Mouse (Mus musculus) urinary bladder, postnatal 36 days (tissue): ENCODE results near the gene Kif2b.

Experiments
- DNase-seq, 2 experiments: peaks; one replicate each; pipeline ENCODE4 v3.0.0; 2022; ENCODE audit warnings: low spot score in 2 of 2, mixed read lengths in 1 of 2

Kif2b gene

GRCm38 (mm10) chr11:91577317-91577716 lies at the start of gene Kif2b:
Kif2b (minus strand) TSS chr11:91577558.
- no peak for DNase-seq

- DNase-seq: no peak
Observed at GRCm38 (mm10) chr11:91593088-91593487, 15.7 kb upstream of the Kif2b start.

GRCm38 (mm10) chr11:91576856-91577255 lies 502 bp downstream of the Kif2b start:
- DNase-seq: no peak

GRCm38 (mm10) chr11:91575406-91575805 lies 2.0 kb downstream of the Kif2b start:
- DNase-seq: peak in 1 of 2 experiments; percentile 25

- no peak for DNase-seq
Observed at GRCm38 (mm10) chr11:91574477-91574876, 2.9 kb downstream of the Kif2b start.

GRCm38 (mm10) chr11:91530737-91531136 lies 46.6 kb downstream of the Kif2b start:
- no peak for DNase-seq
